Mouse (Mus musculus) hindbrain, embryonic 11.5 days (tissue): ENCODE data around the gene Tspan9. TPM values are rescaled to one million over a fixed set of nuclear protein-coding genes. Genes with fewer than 3 reads are reported as not detected.

Experiments used
- ATAC-seq: fragments of 200-750 bp; cut with Nextera tagmentation; 2 replicates; pipeline ENCODE4 v1.8.0; 2017; ENCODE audit warnings: mild to moderate bottlenecking, moderate TSS enrichment, moderate library complexity; ENCODE audit not compliant: low FRiP score
- DNase-seq: peaks from one replicate; pipeline ENCODE4 v3.0.0-alpha.2; 2015; ENCODE audit warnings: low spot score
- H3K27ac ChIP-seq: fragments of 300-500 bp; sonication (generic); 2 replicates; pipeline ENCODE4 v1.5.1; 2014; ENCODE audit warnings: mild to moderate bottlenecking, low read depth, low read length
- H3K27me3 ChIP-seq: fragments of 300-500 bp; sonication (generic); 2 replicates; pipeline ENCODE4 v1.6.1; 2014; ENCODE audit warnings: mild to moderate bottlenecking, low read length, moderate library complexity, mixed read lengths; ENCODE audit not compliant: control insufficient read depth, insufficient read depth
- H3K36me3 ChIP-seq: fragments of 300-500 bp; sonication (generic); 2 replicates; pipeline ENCODE4 v1.6.1; 2014; ENCODE audit warnings: mild to moderate bottlenecking, low read length, moderate library complexity, mixed read lengths; ENCODE audit not compliant: control insufficient read depth, insufficient read depth
- H3K4me1 ChIP-seq: fragments of 300-500 bp; sonication (generic); replicated peaks from 2 replicates; pipeline ENCODE4 v1.6.1; 2014; ENCODE audit warnings: low read length, mixed read lengths; ENCODE audit not compliant: control insufficient read depth, insufficient read depth
- H3K4me2 ChIP-seq: fragments of 300-500 bp; sonication (generic); replicated peaks from 2 replicates; pipeline ENCODE4 v1.6.1; 2014; ENCODE audit warnings: mild to moderate bottlenecking, low read depth, low read length
- H3K4me3 ChIP-seq: fragments of 300-500 bp; sonication (generic); 2 replicates; pipeline ENCODE4 v1.5.1; 2014; ENCODE audit warnings: low read depth, low read length
- H3K9ac ChIP-seq: fragments of 300-500 bp; sonication (generic); 2 replicates; pipeline ENCODE4 v1.6.1; 2014; ENCODE audit warnings: low read depth, low read length
- H3K9me3 ChIP-seq: fragments of 300-500 bp; sonication (generic); 2 replicates; pipeline ENCODE4 v1.6.1; 2016; ENCODE audit warnings: low read length; ENCODE audit not compliant: control insufficient read depth
- WGBS: fragments of 180-500 bp; shearing (Covaris S2); extraction: QIAGEN DNeasy Blood & Tissue Kit; methylation state at CpG from one replicate; pipeline ENCODE4 v1.1.7; 2014; 5-methylcytosine and 5-hydroxymethylcytosine counted together
- polyA plus RNA-seq: library from polyadenylated mRNA; unstranded; fragments of >200 nt; fragmentation: Nextera tagmentation; extraction: Ambion mirVana; gene quantifications from 2 replicates; pipeline ENCODE4 v1.2.1, GENCODE M21; 2014

Gene Tspan9
- polyA plus RNA-seq, 1 experiment from 2014 or later, result 46.2 TPM

DNA sequence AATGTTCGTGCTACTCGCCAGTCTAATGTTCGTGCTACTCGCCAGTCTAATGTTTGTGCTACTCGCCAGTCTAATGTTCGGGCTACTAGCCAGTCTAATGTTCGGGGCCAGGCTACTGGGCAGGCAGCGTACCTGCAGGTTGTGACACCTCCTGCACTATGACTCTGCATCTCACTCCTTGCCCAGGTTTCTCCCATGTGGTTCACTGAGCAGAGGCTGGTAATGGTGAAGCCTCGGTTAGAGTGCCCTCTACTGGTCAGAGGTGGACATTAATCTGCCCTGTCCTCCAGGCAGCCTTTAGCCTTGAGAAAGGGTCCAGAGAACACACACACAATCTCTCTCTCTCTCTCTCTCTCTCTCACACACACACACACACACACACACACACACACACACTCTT lies 197.7 kb downstream of the Tspan9 start:
- no peaks in the 10 kb centered on the region for H3K9me3 ChIP-seq
- H3K36me3 ChIP-seq, result no peaks in the 10 kb centered on the region
- DNase-seq (peak; percentile 86), ATAC-seq (peak; percentile 66)
- no peaks in the 10 kb centered on the region for H3K27me3 ChIP-seq
- H3K9ac ChIP-seq, result no peak overlapping the region
- no peak overlapping the region for H3K4me3 ChIP-seq
- no peak overlapping the region for H3K27ac ChIP-seq
- 56% methylated on average over 9 of the region's 9 CpGs for WGBS
- no peaks in the 10 kb centered on the region for H3K4me1 ChIP-seq
- no peak overlapping the region for H3K4me2 ChIP-seq

DNA sequence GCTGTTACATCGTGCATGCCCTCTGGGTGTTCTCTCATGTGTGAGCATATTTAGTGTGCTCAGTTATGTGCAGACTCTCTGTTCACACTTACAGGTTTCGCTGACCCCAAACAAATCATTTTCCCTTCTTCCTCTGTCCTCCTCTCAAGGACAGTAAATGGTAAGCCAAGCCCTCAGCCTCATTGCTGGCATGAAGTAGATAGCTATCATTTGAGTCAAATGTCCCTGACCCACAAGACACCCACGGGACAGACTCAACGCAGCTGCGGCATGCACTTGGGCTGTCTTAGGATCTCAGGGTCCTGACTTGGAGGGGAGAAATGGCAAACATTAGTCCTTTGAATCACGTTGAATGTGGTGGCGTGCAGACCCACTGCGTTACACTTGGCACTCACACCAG lies 201.0 kb downstream of the Tspan9 start:
- H3K27me3 ChIP-seq, result no peaks in the 10 kb centered on the region
- no peak overlapping the region for H3K4me3 ChIP-seq
- ATAC-seq (no peak), DNase-seq (no peak)
- H3K4me1 ChIP-seq, result no peaks in the 10 kb centered on the region
- WGBS, result 87% methylated on average over 8 of the region's 8 CpGs
- no peaks in the 10 kb centered on the region for H3K36me3 ChIP-seq
- no peak overlapping the region for H3K4me2 ChIP-seq
- no peak overlapping the region for H3K27ac ChIP-seq
- no peak overlapping the region for H3K9ac ChIP-seq
- no peaks in the 10 kb centered on the region for H3K9me3 ChIP-seq

DNA sequence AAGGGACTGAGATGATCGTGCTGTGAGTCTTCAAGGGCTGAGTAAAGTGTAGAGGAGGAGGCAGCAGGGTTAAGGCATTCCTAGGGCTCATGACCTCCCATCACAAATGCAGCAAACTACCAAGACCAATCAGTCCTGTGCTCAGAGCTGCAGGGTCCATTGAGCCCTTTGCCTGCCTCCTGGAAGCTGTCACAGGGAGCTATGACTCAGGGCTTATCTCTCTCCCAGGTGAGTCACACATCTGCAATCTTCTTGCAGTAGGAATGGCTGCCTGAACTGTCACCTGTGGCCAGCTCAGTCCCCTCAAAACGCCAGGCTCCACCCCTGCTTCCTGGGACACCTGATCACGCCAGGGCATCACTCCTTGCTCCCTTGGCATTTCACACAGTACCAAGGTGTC lies 208.3 kb downstream of the Tspan9 start:
- H3K9me3 ChIP-seq, result no peaks in the 10 kb centered on the region
- no peak for DNase-seq
- H3K27me3 ChIP-seq, result no peaks in the 10 kb centered on the region
- 80% methylated on average over 3 of the region's 3 CpGs for WGBS
- H3K4me2 ChIP-seq, result no peak overlapping the region
- peaks cover 2% of the 10 kb centered on the region; the same call in 1 of the 2 replicates for H3K4me1 ChIP-seq
- no peak for ATAC-seq
- no peak overlapping the region for H3K27ac ChIP-seq
- H3K9ac ChIP-seq, result no peak overlapping the region
- no peaks in the 10 kb centered on the region for H3K36me3 ChIP-seq
- no peak overlapping the region for H3K4me3 ChIP-seq

DNA sequence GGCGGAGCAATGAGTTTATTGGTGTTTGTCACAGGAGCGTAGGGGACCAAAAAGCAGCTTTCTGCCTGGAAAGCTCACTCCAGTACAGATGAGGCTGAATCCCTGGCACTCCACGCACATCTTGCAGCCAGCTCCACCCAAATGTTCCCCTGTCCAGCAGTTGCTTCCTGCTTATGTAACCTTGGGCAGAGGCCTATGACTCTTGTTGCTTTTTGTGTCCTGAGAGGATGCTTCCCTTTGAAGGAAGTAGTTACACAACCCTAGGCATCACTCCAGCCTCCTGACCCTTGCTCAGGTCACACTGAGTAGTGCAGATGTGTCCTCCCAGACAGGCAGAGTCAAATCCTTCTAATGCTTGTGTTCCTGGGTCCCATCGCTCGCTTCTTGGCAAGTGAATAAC lies 209.6 kb downstream of the Tspan9 start:
- no peaks in the 10 kb centered on the region for H3K36me3 ChIP-seq
- H3K27ac ChIP-seq, result no peak overlapping the region
- no peak overlapping the region for H3K9ac ChIP-seq
- DNase-seq (no peak), ATAC-seq (no peak)
- no peaks in the 10 kb centered on the region for H3K9me3 ChIP-seq
- H3K4me1 ChIP-seq, result peaks cover 2% of the 10 kb centered on the region; the same call in 1 of the 2 replicates
- H3K4me2 ChIP-seq, result no peak overlapping the region
- H3K27me3 ChIP-seq, result no peaks in the 10 kb centered on the region
- no peak overlapping the region for H3K4me3 ChIP-seq
- 90% methylated on average over 5 of the region's 5 CpGs for WGBS

DNA sequence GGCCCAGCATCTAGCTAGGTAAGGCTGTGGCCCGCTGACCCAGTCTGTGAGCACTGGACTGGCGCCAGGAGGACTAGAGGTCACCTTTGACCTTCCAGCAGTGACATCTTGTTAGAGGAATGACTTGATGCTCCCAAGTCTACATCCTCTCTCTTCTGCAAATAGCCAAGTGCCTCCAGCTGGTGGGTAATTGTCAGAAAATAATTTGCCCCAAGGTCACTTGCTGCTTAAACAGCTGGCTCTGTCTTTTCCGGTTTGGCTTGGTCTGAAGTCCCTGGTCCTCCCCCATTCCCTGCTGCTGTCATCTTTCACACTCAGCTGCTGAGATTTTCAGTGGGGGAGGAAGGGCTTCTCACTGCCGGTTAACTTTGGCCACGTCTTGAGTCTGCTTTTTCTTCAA lies 210.7 kb downstream of the Tspan9 start:
- 60% methylated on average over 5 of the region's 5 CpGs for WGBS
- Histone ChIP-seq H3K27me3 (no peaks in the 10 kb centered on the region), H3K9ac (no peak overlapping the region), H3K9me3 (no peaks in the 10 kb centered on the region), H3K36me3 (no peaks in the 10 kb centered on the region), H3K4me2 (no peak overlapping the region), H3K27ac (no peak overlapping the region), H3K4me3 (no peak overlapping the region), H3K4me1 (peaks cover 2% of the 10 kb centered on the region; the same call in 1 of the 2 replicates)
- ATAC-seq (no peak), DNase-seq (peak; percentile 18)

DNA sequence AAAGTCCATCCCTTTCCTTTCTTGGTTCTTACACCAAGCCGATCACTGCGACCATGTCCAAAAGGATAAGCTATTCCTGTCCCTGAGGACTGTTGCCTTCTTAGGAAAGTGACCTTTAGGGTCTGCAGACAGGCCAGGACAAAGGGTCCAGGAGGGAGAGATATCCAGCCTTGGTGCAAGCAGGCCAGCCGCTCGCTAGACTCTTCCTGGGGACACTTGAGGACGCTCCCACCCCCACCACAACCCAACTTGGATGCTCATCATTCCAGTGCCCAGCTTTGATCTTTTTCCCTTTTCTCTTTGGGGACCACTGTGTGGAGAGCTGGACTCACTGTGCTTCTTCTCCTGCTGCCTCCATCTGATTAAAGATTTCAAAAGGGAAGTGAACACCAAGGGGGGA lies 214.7 kb downstream of the Tspan9 start:
- H3K36me3 ChIP-seq, result no peaks in the 10 kb centered on the region
- DNase-seq (no peak), ATAC-seq (no peak)
- H3K27me3 ChIP-seq, result no peaks in the 10 kb centered on the region
- no peak overlapping the region for H3K9ac ChIP-seq
- no peak overlapping the region for H3K27ac ChIP-seq
- WGBS, result 81% methylated on average over 5 of the region's 5 CpGs
- H3K4me1 ChIP-seq, result peaks cover 2% of the 10 kb centered on the region; the same call in 1 of the 2 replicates
- no peak overlapping the region for H3K4me3 ChIP-seq
- H3K4me2 ChIP-seq, result no peak overlapping the region
- H3K9me3 ChIP-seq, result no peaks in the 10 kb centered on the region

DNA sequence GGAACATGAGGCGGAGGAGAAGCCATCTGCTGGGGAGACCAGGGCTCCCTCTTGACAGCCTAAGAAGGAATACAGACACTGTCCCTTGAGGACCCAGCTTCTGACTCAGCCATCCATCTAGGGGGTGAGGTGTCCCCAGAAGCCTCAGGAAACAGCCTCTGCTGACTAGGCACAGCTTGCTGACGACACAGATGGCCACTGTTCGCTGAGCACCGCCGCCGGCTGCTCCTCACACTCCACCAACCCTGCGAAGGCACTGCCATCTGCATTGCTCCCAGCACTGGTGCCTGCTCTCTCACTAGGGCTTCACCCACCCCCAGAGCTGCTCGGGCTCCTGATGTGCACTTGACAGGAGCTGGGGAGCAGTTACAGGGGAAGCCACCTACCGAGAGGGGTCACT lies 217.5 kb downstream of the Tspan9 start:
- 63% methylated on average over 9 of the region's 9 CpGs for WGBS
- no peak for ATAC-seq
- no peaks in the 10 kb centered on the region for H3K27me3 ChIP-seq
- H3K27ac ChIP-seq, result no peak overlapping the region
- H3K4me1 ChIP-seq, result no peaks in the 10 kb centered on the region
- H3K36me3 ChIP-seq, result no peaks in the 10 kb centered on the region
- no peak overlapping the region for H3K4me3 ChIP-seq
- no peak overlapping the region for H3K9ac ChIP-seq
- no peaks in the 10 kb centered on the region for H3K9me3 ChIP-seq
- no peak overlapping the region for H3K4me2 ChIP-seq
- no peak for DNase-seq

DNA sequence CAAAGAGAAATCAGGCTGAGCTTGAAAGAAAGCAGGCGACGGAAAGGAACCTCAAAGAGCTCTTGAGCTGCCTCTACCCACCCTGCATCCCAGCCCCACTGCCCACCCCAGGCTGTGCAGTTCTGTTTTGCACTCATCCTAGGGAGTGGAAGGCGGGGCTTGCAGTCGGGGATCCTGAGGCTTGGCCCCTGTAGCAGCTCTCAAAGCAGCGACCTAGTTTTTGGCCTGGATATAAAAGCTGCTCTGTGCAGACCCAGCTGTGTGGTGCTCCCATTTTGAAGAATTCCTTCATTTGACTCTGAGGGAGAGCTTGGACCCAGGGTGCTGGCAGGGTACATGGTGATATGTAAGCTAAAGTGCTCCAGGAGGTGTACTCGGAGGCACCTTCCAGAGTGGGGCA lies 218.6 kb downstream of the Tspan9 start:
- no peaks in the 10 kb centered on the region for H3K27me3 ChIP-seq
- H3K4me3 ChIP-seq, result no peak overlapping the region
- no peak overlapping the region for H3K4me2 ChIP-seq
- 68% methylated on average over 6 of the region's 6 CpGs for WGBS
- H3K9ac ChIP-seq, result no peak overlapping the region
- H3K36me3 ChIP-seq, result no peaks in the 10 kb centered on the region
- ATAC-seq (no peak), DNase-seq (no peak)
- H3K27ac ChIP-seq, result no peak overlapping the region
- no peaks in the 10 kb centered on the region for H3K9me3 ChIP-seq
- H3K4me1 ChIP-seq, result no peaks in the 10 kb centered on the region

DNA sequence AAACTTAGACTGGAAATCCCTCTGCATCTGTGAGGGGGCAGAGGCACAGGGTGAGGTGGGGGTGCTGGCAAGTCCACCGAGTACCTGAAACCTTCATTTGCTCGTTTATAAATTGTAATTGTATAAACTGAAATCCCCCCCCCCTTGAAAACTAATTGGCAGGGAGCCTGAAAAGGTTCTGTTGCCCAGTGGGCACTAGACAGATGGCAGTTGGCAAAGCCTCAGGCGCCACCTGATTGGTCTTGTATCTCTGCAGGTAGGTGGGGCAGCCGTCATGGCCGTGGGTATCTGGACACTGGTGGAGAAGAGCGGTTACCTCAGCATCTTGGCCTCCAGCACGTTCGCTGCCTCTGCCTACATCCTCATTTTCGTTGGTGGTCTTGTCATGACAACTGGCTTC lies 220.1 kb downstream of the Tspan9 start:
- 90% methylated on average over 9 of the region's 9 CpGs for WGBS
- Histone ChIP-seq H3K27ac (no peak overlapping the region), H3K4me1 (no peaks in the 10 kb centered on the region)

More for the DNA sequence above, 220.1 kb downstream of the Tspan9 start:
- Histone ChIP-seq H3K9me3 (no peaks in the 10 kb centered on the region), H3K36me3 (no peaks in the 10 kb centered on the region), H3K9ac (no peak overlapping the region), H3K27me3 (no peaks in the 10 kb centered on the region), H3K4me2 (no peak overlapping the region), H3K4me3 (no peak overlapping the region)
- ATAC-seq (no peak), DNase-seq (no peak)
